Mouse (Mus musculus): ENCODE measurements at regions not wholly inside any gene's neighbourhood (a gene's known extent, or its start where the extent isn't known, plus 50 kb on each side); places are given as distances from the start of the nearest gene placed in this dataset.

DNA sequence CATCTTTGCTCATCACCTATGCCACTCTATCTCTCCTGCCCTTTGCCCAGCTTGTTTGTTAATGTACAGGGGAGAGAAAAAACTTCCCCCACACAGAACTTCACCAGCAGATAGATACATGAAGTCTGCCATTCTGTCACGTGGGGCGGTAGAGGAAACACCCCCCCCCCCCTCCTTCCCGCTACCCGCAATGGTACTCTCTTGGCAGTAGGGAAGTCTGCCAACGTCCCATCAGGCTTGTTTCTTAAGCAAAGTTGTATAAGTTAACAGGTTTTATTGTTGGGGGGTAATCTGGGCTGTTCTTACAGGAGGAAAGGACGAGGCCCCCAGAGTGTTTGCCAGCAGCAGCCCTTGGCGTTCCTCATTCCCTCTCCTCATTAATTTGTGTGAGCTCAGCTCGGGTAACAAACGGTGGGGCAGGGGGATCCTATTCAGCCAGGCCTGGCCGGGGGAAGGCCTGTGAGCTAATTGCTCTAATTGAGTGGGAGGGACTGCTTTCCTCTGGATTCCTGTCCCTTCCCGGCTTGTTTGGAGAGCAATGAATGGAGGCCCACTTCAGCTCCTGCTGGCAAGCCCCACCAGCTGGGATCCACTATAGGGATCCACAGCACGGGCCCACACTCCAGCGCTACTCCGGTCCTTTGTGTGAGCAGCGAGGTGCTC lies 292.5 kb downstream of the Bcl11a start:
- in situ Hi-C loops (cut with MboI; ENCODE audit: unreplicated experiment in 2 of 2) = no loop called here

DNA sequence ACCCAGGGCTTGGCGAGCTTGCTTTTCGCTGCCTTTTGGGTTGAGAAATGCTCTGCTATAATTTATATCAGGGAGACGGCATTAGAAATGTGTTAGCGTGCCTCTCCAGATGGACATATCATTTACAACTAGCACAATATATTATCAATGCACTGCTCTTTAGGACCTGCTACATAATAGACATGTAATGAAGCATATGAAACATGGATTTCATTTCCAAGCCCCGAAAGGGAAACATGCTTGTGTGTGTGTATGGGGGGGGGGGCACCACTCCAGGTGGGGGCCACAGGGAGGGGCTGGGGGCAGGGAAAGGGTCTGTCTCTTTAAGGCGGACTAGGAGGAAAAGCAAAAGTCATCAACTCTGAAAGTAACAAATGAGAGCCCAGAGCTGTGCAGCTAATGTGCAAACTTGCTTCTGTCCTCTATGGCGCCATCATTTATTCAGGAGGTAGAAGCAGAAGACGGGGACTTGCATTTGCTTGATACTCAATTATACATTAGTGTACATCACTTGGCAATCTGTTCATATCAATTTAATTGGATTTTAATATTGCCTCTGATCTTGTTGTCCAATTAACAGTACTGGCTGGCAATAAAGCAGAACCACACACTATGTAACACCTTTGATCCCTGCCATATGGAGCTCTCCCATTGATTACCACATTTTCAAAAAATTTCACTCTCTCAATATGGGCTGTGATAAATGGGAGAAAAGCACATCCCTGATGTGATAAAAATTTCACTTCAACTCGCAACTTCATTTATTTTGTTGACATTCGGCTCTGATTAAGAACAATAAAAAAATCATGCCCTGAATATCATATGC lies 293.2 kb downstream of the Bcl11a start:
- in situ Hi-C loops (cut with MboI; ENCODE audit: unreplicated experiment in 2 of 2) = no loop called here

DNA sequence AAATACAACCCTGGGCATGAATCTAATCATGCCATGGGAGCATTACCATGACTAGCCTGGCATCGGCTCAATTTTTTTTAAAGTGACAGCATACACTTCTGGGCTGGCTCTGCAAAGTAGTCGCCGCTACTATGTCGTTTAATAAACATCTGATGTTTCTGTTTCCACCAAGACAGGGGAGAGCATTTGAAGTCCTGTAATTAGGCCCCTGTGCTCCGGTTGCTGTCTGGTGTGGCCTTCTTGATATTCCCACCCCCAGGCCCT lies 293.8 kb downstream of the Bcl11a start:
- in situ Hi-C loops (cut with MboI; ENCODE audit: unreplicated experiment in 2 of 2) = no loop called here

DNA sequence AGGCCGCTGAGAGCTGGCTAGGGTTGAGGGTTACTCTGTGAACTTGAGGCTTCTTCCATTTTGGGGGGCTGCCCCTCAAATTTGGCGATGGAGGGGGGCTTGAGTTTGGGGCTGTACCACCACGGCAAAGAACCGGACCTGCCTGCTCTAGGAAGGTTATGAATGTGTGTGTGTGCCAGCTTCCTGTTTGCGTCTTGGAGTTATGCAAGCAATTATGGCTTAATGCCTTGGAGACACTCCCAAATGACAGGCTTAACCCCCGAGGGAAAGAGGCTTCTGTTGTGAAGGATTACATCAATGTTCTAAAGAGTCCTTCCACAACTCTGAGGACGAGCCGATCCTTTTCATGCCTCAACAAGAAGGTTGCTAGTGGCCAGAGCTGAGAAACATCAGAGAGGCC lies 294.1 kb downstream of the Bcl11a start:
- in situ Hi-C loops (cut with MboI; ENCODE audit: unreplicated experiment in 2 of 2) = no loop called here

DNA sequence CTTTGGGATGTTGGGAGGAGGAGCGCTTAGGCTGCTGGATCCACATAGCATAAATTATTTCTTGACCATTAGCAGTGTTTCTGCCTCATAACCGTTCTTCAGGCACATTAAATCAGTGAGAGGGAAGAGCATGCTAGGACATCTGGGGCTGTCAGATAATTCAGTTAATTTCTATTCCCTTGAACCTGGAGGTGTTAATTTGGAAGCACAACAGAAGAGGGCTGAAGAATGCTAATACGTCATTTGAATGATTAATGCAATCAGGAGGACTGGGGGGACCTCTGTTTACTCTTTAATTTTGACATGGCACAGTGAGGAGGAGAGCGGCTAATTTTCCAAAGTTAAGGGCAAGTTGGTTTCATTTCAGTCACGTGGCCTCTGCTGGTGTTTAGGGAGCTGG lies 294.8 kb downstream of the Bcl11a start:
- in situ Hi-C loops (cut with MboI; ENCODE audit: unreplicated experiment in 2 of 2) = no loop called here

DNA sequence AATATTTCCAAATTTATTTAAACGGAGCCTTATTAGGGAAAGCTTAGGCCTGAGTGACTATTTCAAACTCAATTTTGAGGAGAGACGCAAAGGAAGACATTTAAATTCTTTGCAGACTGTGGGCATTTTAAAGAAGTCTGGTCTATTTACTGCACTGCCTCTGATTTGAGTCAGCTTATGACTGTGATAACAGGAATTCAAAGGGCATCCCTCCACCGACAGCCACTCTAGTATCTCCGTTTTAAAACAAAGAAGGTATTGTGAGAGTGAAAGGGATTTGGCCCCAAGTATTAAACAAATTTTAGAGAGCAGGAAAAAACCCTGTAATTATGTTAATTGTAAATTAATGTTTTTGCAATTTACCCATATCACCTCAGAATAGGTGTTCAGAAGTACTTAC lies 295.4 kb downstream of the Bcl11a start:
- in situ Hi-C loops (cut with MboI; ENCODE audit: unreplicated experiment in 2 of 2) = no loop called here

DNA sequence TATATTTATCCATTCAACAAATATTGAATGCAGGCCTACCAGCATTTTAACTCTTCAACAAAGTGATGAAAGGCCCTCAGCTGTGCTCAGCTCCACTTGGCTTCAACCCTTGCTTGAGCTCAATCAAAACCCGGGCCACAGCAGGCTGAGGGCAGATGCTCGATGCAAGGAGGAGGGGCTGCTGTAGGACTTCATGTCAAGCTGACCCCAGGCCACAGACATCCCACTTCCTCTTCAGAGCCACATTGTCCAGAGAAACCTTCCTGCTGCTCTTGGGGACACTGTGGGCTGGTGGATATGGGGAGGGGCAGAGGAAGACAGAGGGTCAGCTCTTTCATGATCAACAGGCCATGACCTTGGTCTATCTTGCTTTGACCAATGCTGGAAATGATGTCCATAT lies 299.7 kb downstream of the Bcl11a start:
- in situ Hi-C loops (cut with MboI; ENCODE audit: unreplicated experiment in 2 of 2) = loop anchor here in 1 of 2 experiments (25.0 kb wide), 1 partner anchor 290 kb away; the partner anchor contains the start of genes A830031A19Rik and Bcl11a

DNA sequence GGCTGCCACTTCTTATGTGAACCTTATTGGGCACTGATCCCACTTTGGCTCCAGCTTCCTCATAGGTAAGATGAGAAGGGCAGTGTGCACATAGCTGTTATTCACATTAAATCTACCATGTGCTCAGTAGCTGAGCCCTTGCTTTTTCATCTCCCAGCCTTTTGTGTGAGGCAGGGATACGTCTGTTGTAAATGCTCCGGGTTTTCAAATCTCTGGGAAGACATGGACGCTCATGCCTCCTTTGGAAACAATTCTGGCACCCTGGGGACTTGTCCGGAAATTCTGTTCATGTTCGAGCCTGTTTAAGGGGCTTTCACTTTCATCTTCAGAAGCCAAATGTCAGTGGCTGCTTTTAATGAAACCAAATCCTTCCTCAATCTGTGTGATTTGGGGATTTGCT lies 312.7 kb downstream of the Bcl11a start:
- in situ Hi-C loops (cut with MboI; ENCODE audit: unreplicated experiment in 2 of 2) = loop anchor here in 1 of 2 experiments (25.0 kb wide), 1 partner anchor 303 kb away; the partner anchor contains the start of genes A830031A19Rik and Bcl11a

DNA sequence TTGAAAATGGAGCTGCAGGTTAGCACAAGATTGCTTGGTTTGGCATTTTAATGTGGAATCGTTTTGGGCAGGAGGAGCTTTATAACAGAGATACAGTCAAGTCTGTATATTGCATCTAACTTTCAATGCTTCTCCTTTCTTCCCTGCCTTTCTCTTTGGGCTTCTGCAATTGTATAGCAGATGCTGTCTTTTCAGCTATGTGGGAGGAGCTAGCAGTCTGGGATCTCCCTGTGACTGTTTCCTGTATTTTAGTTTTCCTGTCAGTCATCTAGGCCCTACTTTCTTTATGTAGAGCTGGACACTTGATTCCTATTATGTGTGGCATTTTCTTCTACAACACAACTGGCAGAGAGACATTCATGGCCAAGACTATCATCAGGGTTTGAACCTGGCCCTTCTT lies 313.5 kb downstream of the Bcl11a start:
- in situ Hi-C loops (cut with MboI; ENCODE audit: unreplicated experiment in 2 of 2) = loop anchor here in 1 of 2 experiments (25.0 kb wide), 1 partner anchor 304 kb away; the partner anchor contains the start of genes A830031A19Rik and Bcl11a

DNA sequence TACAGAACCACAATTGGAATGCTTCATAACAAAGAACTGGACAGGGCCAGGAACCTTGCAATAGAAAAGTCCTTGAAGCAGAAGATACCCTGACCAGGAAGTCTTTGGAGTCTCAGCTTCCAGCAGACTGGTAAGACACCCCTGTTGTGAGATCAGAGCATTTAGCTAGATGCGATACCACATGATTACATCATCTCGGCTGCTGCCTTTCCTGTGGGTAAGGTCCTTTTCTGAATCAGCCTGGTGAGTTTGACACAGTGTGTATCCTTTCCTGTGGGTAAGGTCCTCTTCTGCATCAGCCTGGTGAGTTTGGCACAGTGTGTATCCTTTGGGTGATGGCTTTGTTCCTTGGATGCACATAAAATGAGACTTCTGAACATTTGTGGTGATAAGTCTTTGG lies 317.6 kb downstream of the Bcl11a start:
- in situ Hi-C loops (cut with MboI; ENCODE audit: unreplicated experiment in 2 of 2) = loop anchor here in 1 of 2 experiments (25.0 kb wide), 1 partner anchor 308 kb away; the partner anchor contains the start of genes A830031A19Rik and Bcl11a

DNA sequence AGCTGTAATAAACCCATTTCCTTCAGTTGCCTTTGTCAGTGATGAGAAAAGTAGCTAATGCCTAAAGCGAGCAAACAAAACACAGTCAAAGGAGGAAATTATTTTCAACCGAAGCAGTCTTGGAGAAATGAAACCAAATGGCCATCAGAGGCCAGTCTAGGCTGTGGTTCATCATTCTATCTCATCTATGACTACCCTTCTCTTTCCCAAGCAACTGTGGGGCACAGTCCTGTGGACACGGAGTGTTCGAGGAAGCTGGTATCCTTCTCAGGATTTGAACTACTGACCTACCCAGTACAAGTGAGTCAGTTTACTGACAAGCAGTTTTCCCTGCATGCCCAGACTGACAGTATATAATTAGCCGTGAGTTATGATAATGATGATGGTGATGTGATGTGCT lies 319.1 kb downstream of the Bcl11a start:
- in situ Hi-C loops (cut with MboI; ENCODE audit: unreplicated experiment in 2 of 2) = loop anchor here in 1 of 2 experiments (25.0 kb wide), 1 partner anchor 310 kb away; the partner anchor contains the start of genes A830031A19Rik and Bcl11a

DNA sequence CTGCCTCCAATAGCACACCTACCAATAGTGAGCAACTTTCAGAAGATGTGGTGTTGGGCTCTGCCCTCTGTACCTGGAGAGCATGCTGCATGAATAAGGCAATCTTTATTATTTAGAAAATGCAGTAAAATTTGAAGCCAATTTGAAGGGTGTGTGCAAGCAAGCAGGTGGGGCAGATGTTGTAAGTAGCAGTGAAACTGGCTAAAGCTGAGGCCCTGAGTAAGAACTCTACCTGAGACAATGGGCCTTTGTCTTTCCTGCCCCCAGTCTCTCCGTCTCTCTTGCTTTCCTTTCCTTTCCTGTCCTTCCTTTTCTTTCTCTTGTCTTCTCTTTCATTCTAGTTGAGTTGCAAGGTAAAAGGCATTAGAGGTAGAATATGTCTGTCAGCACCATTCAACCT lies 319.9 kb downstream of the Bcl11a start:
- in situ Hi-C loops (cut with MboI; ENCODE audit: unreplicated experiment in 2 of 2) = loop anchor here in 1 of 2 experiments (25.0 kb wide), 1 partner anchor 310 kb away; the partner anchor contains the start of genes A830031A19Rik and Bcl11a

DNA sequence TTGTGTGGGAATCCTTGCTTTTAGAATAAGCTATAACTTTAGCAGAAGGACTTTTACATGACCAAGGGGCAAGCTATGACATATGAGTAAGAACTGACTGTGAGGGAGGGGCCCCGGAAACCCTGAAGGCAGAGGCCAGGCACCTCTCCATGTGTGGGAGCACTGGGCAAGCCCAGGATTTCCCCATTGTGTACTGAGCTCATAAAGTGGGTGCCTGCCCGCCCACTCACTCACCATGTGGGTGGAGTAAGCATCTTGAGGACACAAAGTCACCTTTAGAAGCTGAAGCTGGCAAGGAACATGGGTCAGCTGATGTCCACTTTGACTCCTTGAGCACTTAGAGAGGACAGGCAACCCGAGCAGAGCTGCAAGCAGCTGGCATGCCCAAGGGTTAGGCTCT lies 323.3 kb downstream of the Bcl11a start:
- in situ Hi-C loops (cut with MboI; ENCODE audit: unreplicated experiment in 2 of 2) = no loop called here

DNA sequence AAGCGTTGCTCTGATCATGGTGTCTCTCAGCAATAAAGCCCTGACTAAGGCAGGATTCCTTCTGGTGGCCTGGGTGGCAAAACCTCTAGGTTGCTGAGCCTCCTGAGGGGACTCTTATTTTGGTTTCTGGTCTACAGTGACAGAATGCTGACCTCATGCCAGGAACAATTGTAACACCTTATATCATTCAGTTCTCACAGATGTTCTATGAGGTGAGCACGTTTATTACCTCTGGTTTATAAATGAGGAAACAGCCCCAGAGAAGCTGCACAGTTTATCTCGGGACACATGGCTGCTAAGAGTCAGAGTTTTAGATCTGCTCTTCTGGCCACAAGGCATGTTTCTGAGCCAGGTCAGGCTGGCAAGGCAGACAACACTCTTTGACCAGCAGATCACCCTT lies 324.3 kb downstream of the Bcl11a start:
- in situ Hi-C loops (cut with MboI; ENCODE audit: unreplicated experiment in 2 of 2) = no loop called here

DNA sequence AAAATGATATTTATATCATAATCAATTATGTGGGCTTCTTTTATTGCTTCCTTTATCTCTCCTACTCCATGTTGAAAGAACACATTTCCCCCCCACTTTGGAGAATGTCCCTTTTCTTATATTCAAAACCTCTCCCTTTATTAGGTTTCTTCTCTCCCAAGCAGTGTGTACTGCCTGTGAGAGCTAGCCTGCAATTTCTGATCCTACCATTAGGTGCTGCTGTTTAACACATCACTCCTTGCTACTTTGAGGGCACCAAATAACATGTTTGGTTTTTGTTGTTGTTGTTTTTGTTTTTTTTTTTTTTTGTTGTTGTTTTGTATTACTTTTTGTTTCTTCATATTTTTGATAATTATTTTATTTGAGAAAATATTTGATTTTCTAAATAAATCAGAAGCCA lies 336.9 kb downstream of the Bcl11a start:
- in situ Hi-C loops (cut with MboI; ENCODE audit: unreplicated experiment in 2 of 2) = no loop called here

DNA sequence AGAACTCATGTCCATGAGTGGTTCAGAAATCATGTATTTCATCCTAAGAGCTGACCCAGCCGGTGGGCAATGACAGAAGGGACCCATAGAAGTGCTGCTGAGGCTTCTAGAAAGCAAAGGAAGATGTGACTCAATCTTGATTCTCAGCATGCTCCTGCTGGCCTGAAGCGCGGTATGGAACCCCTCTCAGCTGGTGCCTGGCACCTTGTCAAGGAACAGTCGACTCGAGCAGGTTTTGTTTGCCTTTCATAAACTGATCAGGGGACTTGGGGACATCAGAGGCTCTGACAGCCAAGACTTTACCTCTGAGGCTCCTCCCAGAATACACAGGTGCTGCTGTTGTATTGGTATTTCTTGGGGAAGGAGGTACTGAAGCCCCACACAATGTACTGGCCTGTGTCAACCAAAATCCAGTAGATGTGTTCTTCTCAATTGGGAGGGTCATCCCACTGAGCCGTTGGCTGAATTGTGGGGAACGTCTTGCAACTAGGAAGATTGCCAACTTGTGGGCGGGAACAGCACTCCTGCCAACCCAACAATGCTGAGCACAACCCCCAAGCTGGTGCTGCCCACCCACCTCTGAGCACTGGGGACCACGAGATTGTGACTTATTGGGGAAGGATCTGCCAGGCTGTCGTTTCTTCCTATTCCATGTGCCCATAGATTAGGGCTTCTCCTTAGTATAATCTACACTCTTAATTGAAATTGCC lies 344.4 kb downstream of the Bcl11a start:
- in situ Hi-C loops (cut with MboI; ENCODE audit: unreplicated experiment in 2 of 2) = no loop called here

DNA sequence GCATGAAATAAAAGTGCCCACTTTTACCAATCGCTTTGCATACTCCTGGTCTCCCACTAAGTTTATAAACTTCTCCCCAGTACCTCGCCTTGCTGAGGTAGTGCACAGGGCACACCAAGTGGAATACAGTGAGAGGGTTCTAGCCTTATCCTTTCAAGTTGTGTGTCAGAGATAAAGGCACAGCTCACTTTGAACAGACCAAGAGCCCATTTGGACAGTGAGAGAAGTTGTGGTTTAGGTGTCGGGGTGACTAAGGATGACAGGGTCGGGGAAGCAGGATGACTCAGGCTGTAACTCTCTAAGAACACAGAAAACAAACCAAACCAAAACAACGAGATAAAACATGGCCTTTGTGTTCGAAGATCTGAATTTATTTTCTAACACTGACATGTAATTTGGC lies 345.4 kb downstream of the Bcl11a start:
- in situ Hi-C loops (cut with MboI; ENCODE audit: unreplicated experiment in 2 of 2) = no loop called here

DNA sequence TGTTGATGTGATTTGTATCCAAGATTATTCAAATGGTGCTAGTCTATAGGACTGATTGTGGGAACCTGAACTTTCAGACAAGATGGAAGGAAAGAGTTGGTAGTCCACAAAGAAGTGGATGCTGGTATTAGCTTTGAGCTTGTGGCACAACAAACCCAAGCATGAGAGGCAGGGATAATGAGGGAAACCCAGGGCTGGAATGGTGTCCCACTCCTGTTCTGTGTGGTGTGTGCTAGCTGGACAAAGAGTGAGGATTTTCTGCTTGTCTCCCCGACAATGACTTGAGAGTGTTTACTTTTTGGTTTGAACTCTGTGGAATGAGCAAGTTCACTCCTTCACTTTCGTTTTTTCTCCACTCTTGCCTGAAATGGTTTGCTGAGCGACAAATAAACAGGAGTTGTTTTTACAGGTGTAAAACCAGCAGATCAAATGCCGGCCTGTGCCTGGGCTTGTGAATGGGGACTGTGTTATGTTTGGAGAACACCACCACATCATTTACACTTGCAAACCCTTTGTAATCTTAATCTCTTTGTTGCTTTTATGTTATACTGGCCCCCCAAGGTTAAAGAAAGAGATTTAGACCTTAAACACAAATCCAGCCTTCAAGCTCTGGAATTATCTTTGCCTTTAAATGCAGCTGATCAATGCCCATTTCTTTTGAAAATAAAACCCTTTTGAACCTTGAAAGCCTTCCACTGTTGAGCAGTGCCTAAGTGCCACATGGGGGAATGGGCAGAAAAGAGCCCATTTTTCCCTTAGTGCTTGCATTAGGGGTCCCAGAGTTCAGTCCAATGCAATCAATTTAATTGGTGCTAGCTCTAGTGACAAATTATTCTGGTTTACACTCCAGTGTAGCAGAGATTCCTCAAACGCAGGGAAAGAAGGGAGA lies 349.4 kb downstream of the Bcl11a start:
- in situ Hi-C loops (cut with MboI; ENCODE audit: unreplicated experiment in 2 of 2) = no loop called here

DNA sequence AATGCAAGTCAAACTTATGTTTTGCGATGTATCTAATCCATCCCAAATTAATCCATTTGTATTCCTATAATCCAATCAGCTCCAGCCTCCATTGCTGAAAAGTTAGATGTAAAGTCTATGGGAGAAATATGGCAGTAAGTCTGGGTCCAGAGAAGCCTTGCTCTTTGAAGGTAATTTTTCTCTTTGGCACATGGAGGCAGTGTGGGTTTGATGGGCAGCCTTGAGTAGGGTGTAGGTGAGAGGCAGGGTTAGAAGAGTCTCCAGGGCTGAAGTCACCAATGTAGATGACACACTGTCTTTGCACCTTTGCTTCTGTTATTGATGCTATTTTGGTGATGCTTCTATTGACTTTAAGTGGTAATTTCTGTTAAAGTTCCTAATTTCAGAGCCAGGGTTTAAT lies 370.8 kb downstream of the Bcl11a start:
- in situ Hi-C loops (cut with MboI; ENCODE audit: unreplicated experiment in 2 of 2) = no loop called here

DNA sequence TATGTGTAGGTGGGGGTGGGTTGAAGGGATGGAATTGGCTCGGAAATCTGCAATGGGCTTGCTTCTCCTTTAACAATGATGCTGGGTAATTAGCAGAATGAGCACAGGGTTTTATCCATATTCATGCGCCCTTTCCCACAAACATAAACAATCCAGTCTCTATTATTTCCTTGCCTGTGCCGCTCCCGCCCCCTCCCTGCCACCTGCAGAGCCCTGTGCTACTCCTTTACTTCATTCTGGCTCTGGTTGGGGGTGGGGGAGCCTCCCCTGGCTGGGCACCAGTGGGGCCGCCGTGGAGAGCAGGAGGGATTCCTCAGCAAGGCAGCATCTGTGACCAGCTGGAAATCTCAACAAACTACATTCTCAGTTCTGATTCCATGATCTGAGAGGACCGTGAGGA lies 374.4 kb downstream of the Bcl11a start:
- in situ Hi-C loops (cut with MboI; ENCODE audit: unreplicated experiment in 2 of 2) = no loop called here

Measured in v-Abl transformed pro-B cells (cell line).